Mouse (Mus musculus) lung, postnatal 10 days (tissue): ENCODE results near the gene Hcfc2.

Source experiments
- DNase-seq: peaks from one replicate; pipeline ENCODE4 v3.0.0; 2021

The Hcfc2 gene

GRCm38 (mm10) chr10:82741876-82742275 lies 45.9 kb downstream of the Hcfc2 start:
- no peak for DNase-seq

- DNase-seq = no peak
These were observed 46.6 kb downstream of the Hcfc2 start for GRCm38 (mm10) chr10:82742578-82742977.

- no peak for DNase-seq
These were observed 48.3 kb downstream of the Hcfc2 start for GRCm38 (mm10) chr10:82744296-82744695.

- DNase-seq = no peak
These were observed 49.3 kb downstream of the Hcfc2 start for GRCm38 (mm10) chr10:82745301-82745700.

- no peak for DNase-seq
These were observed 51.3 kb downstream of the Hcfc2 start for GRCm38 (mm10) chr10:82746988-82747850.

- DNase-seq = no peak
These were observed 54.8 kb downstream of the Hcfc2 start for GRCm38 (mm10) chr10:82750778-82751177.

- no peak for DNase-seq
These were observed 57.0 kb downstream of the Hcfc2 start for GRCm38 (mm10) chr10:82752921-82753320.

GRCm38 (mm10) chr10:82754642-82755041 lies 58.7 kb downstream of the Hcfc2 start:
- DNase-seq = no peak

GRCm38 (mm10) chr10:82755213-82755890 lies 59.4 kb downstream of the Hcfc2 start:
- DNase-seq = no peak

- no peak for DNase-seq
These were observed 60.5 kb downstream of the Hcfc2 start for GRCm38 (mm10) chr10:82756466-82756865.

GRCm38 (mm10) chr10:82757341-82757740 lies 61.4 kb downstream of the Hcfc2 start:
- DNase-seq = no peak

GRCm38 (mm10) chr10:82758368-82758767 lies 62.4 kb downstream of the Hcfc2 start:
- no peak for DNase-seq

- no peak for DNase-seq
These were observed 62.9 kb downstream of the Hcfc2 start for GRCm38 (mm10) chr10:82758878-82759277.

GRCm38 (mm10) chr10:82759706-82760105 lies 63.7 kb downstream of the Hcfc2 start:
- no peak for DNase-seq

- no peak for DNase-seq
These were observed 65.3 kb downstream of the Hcfc2 start for GRCm38 (mm10) chr10:82761037-82761811.

GRCm38 (mm10) chr10:82762756-82763681 lies 67.1 kb downstream of the Hcfc2 start:
- peak; percentile 42 for DNase-seq

- peak; percentile 97 for DNase-seq
These were observed 68.1 kb downstream of the Hcfc2 start, which contains the start of gene Nfyb for GRCm38 (mm10) chr10:82763840-82764631. Gene Nfyb, minus strand, starts transcription at chr10:82764144.

- no peak for DNase-seq
These were observed 72.9 kb downstream of the Hcfc2 start for GRCm38 (mm10) chr10:82768901-82769300.

GRCm38 (mm10) chr10:82770713-82771112 lies 74.8 kb downstream of the Hcfc2 start:
- DNase-seq = no peak

- DNase-seq = no peak
These were observed 75.7 kb downstream of the Hcfc2 start for GRCm38 (mm10) chr10:82771595-82772170.

GRCm38 (mm10) chr10:82774841-82775240 lies 78.9 kb downstream of the Hcfc2 start:
- no peak for DNase-seq
